In genomic region chr10:19149196-19149869, GRCm38 (mm10) we compare ENCODE assay signal across 25 mouse cellular contexts.
DNase-seq lines count a peak whose midpoint lies in the region; ATAC-seq and TF ChIP-seq lines count a peak whose summit lies in the region.
"Had no signal": no experiment of that assay in that cellular context is flagged by ENCODE, and none has a peak within 500 bp of the region (broad histone marks: within the 10 kb centered on the region; RNA-seq: fewer than 3 reads in every experiment).

No protein-coding gene starts in this region.

- H3K27ac ChIP-seq in embryonic fibroblast, embryonic 13.5 days (ENCODE audit: insufficient read depth, low read length), result peak overlapping the region; percentile 62
- no peak overlapping the region for H3K27ac ChIP-seq in forebrain, embryonic 10.5 days
- no peak overlapping the region for H3K27ac ChIP-seq in midbrain, embryonic 14.5 days (replicated peaks; ENCODE audit: low read depth, low read length)
- H3K27ac ChIP-seq: embryonic facial prominence, embryonic 10.5 days; embryonic facial prominence, embryonic 12.5 days; forebrain, embryonic 13.5 days; forebrain, embryonic 15.5 days had no signal

- H3K9me3 ChIP-seq in forebrain, embryonic 10.5 days, result no peaks in the 10 kb centered on the region
- no peaks in the 10 kb centered on the region for H3K9me3 ChIP-seq in midbrain, embryonic 14.5 days (ENCODE audit: control insufficient read depth, low read length)
- H3K9me3 ChIP-seq: embryonic facial prominence, embryonic 10.5 days; embryonic facial prominence, embryonic 12.5 days; forebrain, embryonic 13.5 days; forebrain, embryonic 15.5 days; G1E had no signal

- H3K27me3 ChIP-seq in forebrain, embryonic 10.5 days (ENCODE audit: poor library complexity, severe bottlenecking), result no peaks in the 10 kb centered on the region
- no peaks in the 10 kb centered on the region for H3K27me3 ChIP-seq in midbrain, embryonic 14.5 days (ENCODE audit: control insufficient read depth, insufficient read depth, low read length)
- H3K27me3 ChIP-seq: embryonic facial prominence, embryonic 12.5 days; forebrain, embryonic 13.5 days; forebrain, embryonic 15.5 days; Patski had no signal

- peaks cover 11% of the 10 kb centered on the region for H3K4me1 ChIP-seq in embryonic fibroblast, embryonic 13.5 days (ENCODE audit: control insufficient read depth, insufficient read depth, low read length)
- peaks cover 5% of the 10 kb centered on the region for H3K4me1 ChIP-seq in forebrain, embryonic 10.5 days
- no peaks in the 10 kb centered on the region for H3K4me1 ChIP-seq in midbrain, embryonic 14.5 days (ENCODE audit: control insufficient read depth, insufficient read depth, low read length)
- H3K4me1 ChIP-seq: embryonic facial prominence, embryonic 10.5 days; embryonic facial prominence, embryonic 12.5 days; forebrain, embryonic 13.5 days; forebrain, embryonic 15.5 days had no signal

- TF ChIP-seq CTCF in embryonic fibroblast, embryonic 13.5 days (IDR thresholded peaks at IDR 0.05; ENCODE audit: borderline replicate concordance, insufficient read depth, low read length), result no peak

- DNase-seq in 3T3-L1 (ENCODE audit: low read depth, low spot score), result peak; percentile 72
- peak; percentile 82 for DNase-seq in Muller cell, postnatal 12 days (ENCODE audit: inconsistent ontology term)
- DNase-seq in right cerebral cortex, adult 18-20 months, result no peak
- no peak for DNase-seq in spleen, postnatal 36 days (ENCODE audit: low spot score in 2 of 2)
- DNase-seq in forebrain, embryonic 10.5 days (ENCODE audit: extremely low spot score, low spot score), result no peak
- no peak for DNase-seq in midbrain, embryonic 14.5 days
- DNase-seq: adrenal gland, adult 8-10 months; adrenal gland, postnatal 14 days; adrenal gland, postnatal 36 days; cerebellum, adult 11-12 months; cerebellum, adult 2 months; cerebellum, adult 9-10 months; cerebellum, postnatal 10 days; cerebellum, postnatal 25 days; forebrain, postnatal 0 days had no signal

- no peak overlapping the region for H3K4me3 ChIP-seq in embryonic fibroblast, embryonic 13.5 days (ENCODE audit: insufficient read depth, low read length)
- H3K4me3 ChIP-seq in forebrain, embryonic 10.5 days, result no peak overlapping the region
- no peak overlapping the region for H3K4me3 ChIP-seq in midbrain, embryonic 14.5 days (replicated peaks; ENCODE audit: low read depth, low read length)
- H3K4me3 ChIP-seq: embryonic facial prominence, embryonic 10.5 days; embryonic facial prominence, embryonic 12.5 days; erythroblast, embryonic 14.5 days; forebrain, embryonic 13.5 days; forebrain, embryonic 15.5 days had no signal

- no peak overlapping the region for H3K4me2 ChIP-seq in midbrain, embryonic 14.5 days (ENCODE audit: low read length)
- H3K4me2 ChIP-seq: embryonic facial prominence, embryonic 12.5 days; forebrain, embryonic 13.5 days; forebrain, embryonic 15.5 days had no signal

- no peak for ATAC-seq in midbrain, embryonic 14.5 days (ENCODE audit: low FRiP score, low TSS enrichment)
- ATAC-seq: activated CD4-positive, CD25-positive, alpha-beta regulatory T cell, adult 4 months; CD4-positive, CD25-positive, alpha-beta regulatory T cell, adult 4 months; forebrain, embryonic 13.5 days; forebrain, embryonic 15.5 days; forebrain, postnatal 0 days had no signal

- 83% methylated on average over 4 of the region's 4 CpGs for WGBS in forebrain, embryonic 10.5 days
- 85% methylated on average over 4 of the region's 4 CpGs for WGBS in midbrain, embryonic 14.5 days

- H3K36me3 ChIP-seq in forebrain, embryonic 10.5 days (replicated peaks), result no peaks in the 10 kb centered on the region
- H3K36me3 ChIP-seq in midbrain, embryonic 14.5 days (ENCODE audit: control insufficient read depth, insufficient read depth, low read length), result no peaks in the 10 kb centered on the region
- H3K36me3 ChIP-seq: embryonic facial prominence, embryonic 10.5 days; embryonic facial prominence, embryonic 12.5 days; forebrain, embryonic 15.5 days; G1E had no signal

- no peak for TF ChIP-seq POLR2A in embryonic fibroblast, embryonic 13.5 days (IDR thresholded peaks at IDR 0.05; ENCODE audit: low read depth, low read length)

- H3K9ac ChIP-seq in midbrain, embryonic 14.5 days (replicated peaks; ENCODE audit: low read length), result no peak overlapping the region
- H3K9ac ChIP-seq: embryonic facial prominence, embryonic 12.5 days; forebrain, embryonic 13.5 days; forebrain, embryonic 15.5 days; forebrain, postnatal 0 days had no signal

Comparison
In these comparisons a context has a peak if more than half of its experiments do, and no peak if none do; other contexts are left out.
1. DNase-seq: peak in 3T3-L1 (single experiment) and Muller cell, postnatal 12 days (single experiment); none in right cerebral cortex, adult 18-20 months (single experiment), spleen, postnatal 36 days (0 of 2), forebrain, embryonic 10.5 days (single experiment) and midbrain, embryonic 14.5 days (single experiment).